21 mouse cellular contexts compared by ENCODE assay signal in the genomic region with DNA sequence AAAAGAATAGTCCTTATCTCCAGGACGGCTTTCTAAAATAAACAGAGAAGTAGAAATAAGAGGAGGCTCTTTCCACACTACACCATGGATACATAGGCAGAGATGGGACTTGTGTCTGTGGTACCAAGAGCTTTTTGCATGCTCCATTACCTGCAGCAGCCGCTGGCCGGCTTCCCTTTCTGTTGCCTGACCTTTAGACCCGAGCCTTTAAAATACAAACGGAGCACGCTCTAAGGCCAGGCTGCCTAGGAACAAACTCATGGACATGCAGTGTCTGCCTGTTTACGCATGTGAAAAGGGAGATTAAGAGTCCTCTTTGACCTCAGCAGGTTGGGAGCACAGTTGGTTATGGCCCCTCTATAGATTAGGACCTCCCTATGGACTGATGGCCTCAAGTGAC.
DNase-seq lines count a peak whose midpoint lies in the region; ATAC-seq and TF ChIP-seq lines count a peak whose summit lies in the region.
"Had no signal": no experiment of that assay in that cellular context is flagged by ENCODE, and none has a peak within 500 bp of the region (broad histone marks: within the 10 kb centered on the region; RNA-seq: fewer than 3 reads in every experiment).

No protein-coding gene starts in this region.

- peak; percentile 68 for DNase-seq in heart, adult 11 months
- no peak for DNase-seq in heart, embryonic 10.5 days (ENCODE audit: low spot score)
- peak; percentile 53 for DNase-seq in kidney, adult 11 months
- peak; percentile 45 for DNase-seq in kidney, postnatal 0 days (ENCODE audit: low spot score)
- DNase-seq in cerebellum, adult 11-12 months = no peak
- DNase-seq in left cerebral cortex, adult 9 months (ENCODE audit: low spot score in 2 of 2) = no peak
- DNase-seq: adrenal gland, adult 2 months; cerebellum, adult 2 months; gastrocnemius, postnatal 10 days; thymus, postnatal 4 days had no signal

- H3K4me1 ChIP-seq in heart, embryonic 10.5 days = peaks cover 5% of the 10 kb centered on the region
- no peaks in the 10 kb centered on the region for H3K4me1 ChIP-seq in kidney, postnatal 0 days (replicated peaks; ENCODE audit: insufficient read depth, low read length)
- H3K4me1 ChIP-seq in liver, embryonic 12.5 days = no peaks in the 10 kb centered on the region
- H3K4me1 ChIP-seq: embryonic facial prominence, embryonic 15.5 days; intestine, embryonic 15.5 days; lung, embryonic 15.5 days had no signal

- H3K36me3 ChIP-seq in heart, embryonic 10.5 days = no peaks in the 10 kb centered on the region
- no peaks in the 10 kb centered on the region for H3K36me3 ChIP-seq in kidney, postnatal 0 days (ENCODE audit: insufficient read depth, low read length)
- no peaks in the 10 kb centered on the region for H3K36me3 ChIP-seq in liver, embryonic 12.5 days
- H3K36me3 ChIP-seq: embryonic facial prominence, embryonic 15.5 days; forebrain, embryonic 10.5 days; hindbrain, embryonic 13.5 days; intestine, embryonic 15.5 days; lung, embryonic 15.5 days; midbrain, embryonic 15.5 days had no signal

- no peak overlapping the region for H3K4me2 ChIP-seq in kidney, postnatal 0 days (ENCODE audit: low read length)
- no peak overlapping the region for H3K4me2 ChIP-seq in liver, embryonic 12.5 days
- H3K4me2 ChIP-seq: embryonic facial prominence, embryonic 15.5 days; hindbrain, embryonic 13.5 days; intestine, embryonic 15.5 days; lung, embryonic 15.5 days; midbrain, embryonic 15.5 days had no signal

- ATAC-seq in kidney, postnatal 0 days (replicated peaks; ENCODE audit: low FRiP score, low read depth) = peak; percentile 63
- ATAC-seq in liver, embryonic 12.5 days = peak; percentile 27; the same call in 1 of the 2 replicates
- no peak for ATAC-seq in cerebellum, adult (ENCODE audit: insufficient number of reproducible peaks, low FRiP score, low TSS enrichment)
- ATAC-seq: intestine, embryonic 15.5 days; midbrain, embryonic 15.5 days had no signal

- H3K4me3 ChIP-seq in heart, embryonic 10.5 days = no peak overlapping the region
- no peak overlapping the region for H3K4me3 ChIP-seq in kidney, postnatal 0 days (replicated peaks; ENCODE audit: low read depth, low read length)
- no peak overlapping the region for H3K4me3 ChIP-seq in liver, embryonic 12.5 days
- H3K4me3 ChIP-seq: embryonic facial prominence, embryonic 15.5 days; forebrain, embryonic 10.5 days; hindbrain, embryonic 13.5 days; intestine, embryonic 15.5 days; lung, embryonic 15.5 days; midbrain, embryonic 15.5 days had no signal

- H3K9me3 ChIP-seq in heart, embryonic 10.5 days = no peaks in the 10 kb centered on the region
- no peaks in the 10 kb centered on the region for H3K9me3 ChIP-seq in kidney, postnatal 0 days (replicated peaks; ENCODE audit: low read length)
- H3K9me3 ChIP-seq in liver, embryonic 12.5 days (replicated peaks) = no peaks in the 10 kb centered on the region
- H3K9me3 ChIP-seq: embryonic facial prominence, embryonic 15.5 days; hindbrain, embryonic 13.5 days; intestine, embryonic 15.5 days; lung, embryonic 15.5 days; midbrain, embryonic 15.5 days had no signal

- no peaks in the 10 kb centered on the region for H3K27me3 ChIP-seq in heart, embryonic 10.5 days (ENCODE audit: insufficient read depth, poor library complexity, severe bottlenecking)
- no peaks in the 10 kb centered on the region for H3K27me3 ChIP-seq in kidney, postnatal 0 days (ENCODE audit: insufficient read depth, low read length)
- H3K27me3 ChIP-seq in liver, embryonic 12.5 days (replicated peaks) = 0 out of 2 replicates have a peak, but pooled peaks cover 5% of the 10 kb centered on the region
- H3K27me3 ChIP-seq: CH12.LX; embryonic facial prominence, embryonic 15.5 days; hindbrain, embryonic 13.5 days; intestine, embryonic 15.5 days; lung, embryonic 15.5 days; midbrain, embryonic 15.5 days had no signal

- TF ChIP-seq CTCF in kidney, postnatal 0 days (IDR thresholded peaks at IDR 0.05; ENCODE audit: low read depth) = no peak

- 63% methylated on average over 7 of the region's 7 CpGs for WGBS in heart, embryonic 10.5 days
- 28% methylated on average over 7 of the region's 7 CpGs for WGBS in kidney, postnatal 0 days
- 65% methylated on average over 7 of the region's 7 CpGs for WGBS in liver, embryonic 12.5 days (ENCODE audit: insufficient replicate concordance)

- no peak overlapping the region for H3K27ac ChIP-seq in heart, embryonic 10.5 days
- H3K27ac ChIP-seq in kidney, postnatal 0 days = no peak overlapping the region
- H3K27ac ChIP-seq in liver, embryonic 12.5 days = no peak overlapping the region
- H3K27ac ChIP-seq: embryonic facial prominence, embryonic 15.5 days; forebrain, embryonic 10.5 days; hindbrain, embryonic 13.5 days; intestine, embryonic 15.5 days; lung, embryonic 15.5 days; macrophage; midbrain, embryonic 15.5 days; stomach, postnatal 0 days had no signal

- H3K9ac ChIP-seq in kidney, postnatal 0 days (ENCODE audit: low read depth, low read length) = no peak overlapping the region
- no peak overlapping the region for H3K9ac ChIP-seq in liver, embryonic 12.5 days
- H3K9ac ChIP-seq: embryonic facial prominence, embryonic 15.5 days; hindbrain, embryonic 13.5 days; intestine, embryonic 15.5 days; lung, embryonic 15.5 days; midbrain, embryonic 15.5 days had no signal

Comparison
In these comparisons a context has a peak if more than half of its experiments do, and no peak if none do; other contexts are left out.
1. DNase-seq: peak in heart, adult 11 months (single experiment), kidney, adult 11 months (single experiment) and kidney, postnatal 0 days (single experiment); none in heart, embryonic 10.5 days (single experiment), cerebellum, adult 11-12 months (single experiment) and left cerebral cortex, adult 9 months (0 of 2).